Mouse (Mus musculus) hindbrain, embryonic 10.5 days (tissue): Measurements from ENCODE around the gene Vwf. TPM values are rescaled to one million over a fixed set of nuclear protein-coding genes. Genes with fewer than 3 reads are reported as not detected.

Source experiments
- DNase-seq: peaks from one replicate; pipeline ENCODE4 v3.0.0-alpha.2; 2017; ENCODE audit warnings: low spot score
- H3K27ac ChIP-seq: fragments of 300-500 bp; sonication (generic); 2 replicates; pipeline ENCODE4 v1.5.1; 2016; ENCODE audit warnings: mild to moderate bottlenecking, moderate library complexity
- H3K27me3 ChIP-seq: fragments of 300-500 bp; sonication (generic); 2 replicates; pipeline ENCODE4 v1.6.1; 2016; ENCODE audit warnings: mild to moderate bottlenecking; ENCODE audit not compliant: poor library complexity, insufficient read depth, severe bottlenecking
- H3K36me3 ChIP-seq: fragments of 300-500 bp; sonication (generic); 2 replicates; pipeline ENCODE4 v1.6.1; 2016; ENCODE audit warnings: mild to moderate bottlenecking, moderate library complexity
- H3K4me1 ChIP-seq: fragments of 300-500 bp; sonication (generic); replicated peaks from 2 replicates; pipeline ENCODE4 v1.6.1; 2016; ENCODE audit warnings: mild to moderate bottlenecking
- H3K4me3 ChIP-seq: fragments of 300-500 bp; sonication (generic); 2 replicates; pipeline ENCODE4 v1.5.1; 2016; ENCODE audit warnings: mild to moderate bottlenecking, moderate library complexity
- H3K9me3 ChIP-seq: fragments of 300-500 bp; sonication (generic); 2 replicates; pipeline ENCODE4 v1.6.1; 2016; ENCODE audit warnings: mild to moderate bottlenecking, moderate library complexity
- WGBS: fragments of 180-500 bp; shearing (Covaris S2); methylation state at CpG from one replicate; pipeline ENCODE4 v1.1.7; 2016; 5-methylcytosine and 5-hydroxymethylcytosine counted together
- polyA plus RNA-seq: library from polyadenylated mRNA; unstranded; fragments of >200 nt; fragmentation: Nextera tagmentation; extraction: Ambion mirVana; gene quantifications from 2 replicates; pipeline ENCODE4 v1.2.1, GENCODE M21; 2016

Vwf gene
- polyA plus RNA-seq, 1 experiment from 2014 or later, result 7.1 TPM

DNA sequence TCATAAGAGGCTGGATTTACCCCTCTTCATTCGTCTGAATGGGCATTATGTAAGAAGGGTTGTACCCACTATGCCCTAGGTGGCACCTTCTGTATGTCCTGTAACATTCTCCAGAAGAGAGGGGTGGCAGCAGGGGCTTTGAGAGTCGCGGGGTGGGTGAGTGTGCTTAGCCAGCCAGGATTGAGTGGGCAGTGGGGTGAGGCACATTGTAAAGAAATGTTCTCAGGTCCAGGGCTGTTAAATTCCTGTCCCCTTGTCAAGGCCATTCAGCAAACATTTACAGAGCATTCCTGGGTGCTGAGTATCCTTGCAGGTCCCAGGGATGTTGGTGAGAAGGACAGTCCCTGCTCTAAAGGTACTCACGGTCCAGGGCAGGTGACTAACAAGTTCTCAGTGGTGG, 7.0 kb downstream of the Vwf start:
- Histone ChIP-seq H3K4me3 (no peak overlapping the region), H3K4me1 (0 out of 2 replicates have a peak, but pooled peaks cover 7% of the 10 kb centered on the region), H3K9me3 (no peaks in the 10 kb centered on the region), H3K27me3 (no peaks in the 10 kb centered on the region), H3K27ac (no peak overlapping the region), H3K36me3 (no peaks in the 10 kb centered on the region)
- 83% methylated on average over 4 of the region's 4 CpGs for WGBS
- DNase-seq, result no peak

DNA sequence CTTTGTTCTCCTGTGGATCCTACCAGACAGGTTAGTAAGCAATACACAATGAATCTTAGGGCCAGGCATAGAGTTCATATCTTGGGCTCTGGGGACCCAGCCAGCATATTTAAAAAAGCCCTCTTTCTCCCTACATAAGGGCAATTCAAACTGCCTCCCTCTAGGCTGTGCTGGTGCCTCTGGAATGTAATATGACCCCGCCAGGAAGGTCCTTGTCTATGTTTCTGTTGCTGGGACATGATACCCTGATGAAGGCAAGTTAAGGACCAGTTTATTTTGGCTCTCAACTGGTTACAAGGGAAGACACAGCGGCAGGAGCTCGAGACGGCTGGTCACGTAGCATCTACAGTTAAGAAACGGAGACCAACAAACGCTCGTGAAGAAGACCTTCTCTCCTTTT, 12.3 kb downstream of the Vwf start:
- Histone ChIP-seq H3K27ac (no peak overlapping the region), H3K27me3 (no peaks in the 10 kb centered on the region), H3K36me3 (no peaks in the 10 kb centered on the region), H3K4me3 (no peak overlapping the region), H3K4me1 (peaks cover 7% of the 10 kb centered on the region), H3K9me3 (no peaks in the 10 kb centered on the region)
- WGBS, result 80% methylated on average over 8 of the region's 8 CpGs
- DNase-seq, result no peak

DNA sequence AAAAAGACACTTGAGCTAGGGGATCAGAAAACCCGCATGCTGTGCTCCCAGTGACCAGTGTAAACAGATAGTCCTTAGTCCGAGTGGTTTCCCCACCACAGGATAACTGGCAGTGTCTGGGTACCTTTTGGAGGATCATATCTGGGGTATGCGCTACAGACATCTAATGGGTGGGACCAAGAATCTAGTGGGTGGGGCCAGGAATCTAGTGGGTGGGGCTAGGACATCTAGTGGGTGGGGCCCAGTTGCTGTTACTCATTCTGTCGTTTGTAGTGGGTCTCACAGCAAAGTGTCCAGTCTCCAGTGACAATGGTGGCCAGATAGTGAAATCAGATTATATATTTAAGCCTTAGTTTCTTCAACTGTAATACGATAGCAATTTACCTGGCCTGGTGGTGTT, 14.5 kb downstream of the Vwf start:
- H3K4me1 ChIP-seq, result peaks cover 10% of the 10 kb centered on the region
- no peaks in the 10 kb centered on the region for H3K9me3 ChIP-seq
- H3K36me3 ChIP-seq, result no peaks in the 10 kb centered on the region
- no peak overlapping the region for H3K4me3 ChIP-seq
- no peak for DNase-seq
- 73% methylated on average over 5 of the region's 5 CpGs for WGBS
- no peak overlapping the region for H3K27ac ChIP-seq
- H3K27me3 ChIP-seq, result no peaks in the 10 kb centered on the region

DNA sequence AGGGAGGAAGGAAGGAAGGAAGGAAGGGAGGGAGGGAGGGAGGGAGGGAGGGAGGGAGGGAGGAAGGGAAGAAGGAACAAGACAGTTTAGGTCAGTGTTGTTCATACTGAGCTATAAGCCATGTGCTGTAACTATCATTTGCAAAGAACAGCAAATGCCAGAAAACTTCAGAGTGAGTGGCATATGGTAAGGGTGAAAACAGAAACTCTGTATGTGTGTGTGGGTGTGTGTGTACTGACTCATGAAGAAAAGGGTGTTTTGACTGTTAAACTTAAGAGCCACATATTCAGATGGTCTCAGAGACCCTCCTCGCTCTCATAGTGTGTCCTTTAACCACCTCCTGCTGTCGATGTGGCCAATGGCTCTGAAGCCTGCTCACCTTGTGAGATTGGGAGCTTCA, 14.9 kb downstream of the Vwf start:
- Histone ChIP-seq H3K9me3 (no peaks in the 10 kb centered on the region), H3K36me3 (no peaks in the 10 kb centered on the region), H3K4me3 (no peak overlapping the region), H3K27me3 (no peaks in the 10 kb centered on the region), H3K27ac (no peak overlapping the region), H3K4me1 (peaks cover 10% of the 10 kb centered on the region)
- DNase-seq, result no peak
- 89% methylated on average over 2 of the region's 2 CpGs for WGBS

DNA sequence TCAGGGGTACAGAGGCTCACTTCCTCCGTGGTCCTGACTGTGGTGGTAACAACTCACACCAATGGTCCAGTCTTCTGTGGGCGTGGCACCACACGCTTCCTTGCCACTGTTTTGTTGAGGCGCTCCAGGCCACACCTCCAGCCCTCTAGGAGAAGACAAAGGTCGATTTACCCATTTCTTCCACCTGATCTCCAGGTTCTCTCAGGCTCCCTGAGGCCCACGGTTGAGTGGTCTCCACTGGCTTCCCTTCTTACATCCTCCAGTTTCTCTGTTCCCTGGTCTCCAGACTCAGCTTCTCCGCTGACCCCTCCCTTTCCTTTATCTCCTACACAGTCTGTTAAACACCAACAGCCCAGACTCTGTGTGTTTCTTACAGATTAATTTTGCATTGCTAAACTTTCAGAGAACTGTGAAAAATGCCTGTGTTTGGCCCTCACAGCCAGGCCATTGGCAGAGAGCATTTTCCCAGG, 18.3 kb downstream of the Vwf start:
- no peak for DNase-seq
- Histone ChIP-seq H3K27me3 (no peaks in the 10 kb centered on the region; the same call in 1 of the 2 replicates), H3K4me3 (no peak overlapping the region), H3K4me1 (peaks cover 10% of the 10 kb centered on the region), H3K27ac (peak overlapping the region; percentile 29; the same call in 1 of the 2 replicates), H3K36me3 (no peaks in the 10 kb centered on the region), H3K9me3 (no peaks in the 10 kb centered on the region)
- WGBS, result 67% methylated on average over 7 of the region's 7 CpGs

DNA sequence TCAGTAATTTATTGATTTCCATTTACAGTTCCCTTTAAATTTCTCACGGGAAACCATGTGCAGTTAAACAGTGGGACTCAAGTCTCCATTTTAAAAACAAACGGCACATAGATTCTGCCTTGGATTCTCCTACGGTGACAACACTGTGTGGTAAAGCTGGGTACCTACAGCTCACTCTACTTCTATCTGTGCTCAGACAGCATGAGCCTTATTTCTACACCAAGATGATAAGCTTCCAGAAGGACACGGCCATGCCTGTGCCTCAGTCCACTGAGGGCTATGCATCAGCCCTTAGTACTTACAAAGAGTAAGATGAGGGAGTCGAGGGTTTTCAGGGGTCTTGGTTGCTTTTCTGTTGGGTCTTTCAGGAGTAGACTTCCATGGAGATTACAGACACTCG, 18.8 kb downstream of the Vwf start:
- no peak overlapping the region for H3K27ac ChIP-seq
- no peaks in the 10 kb centered on the region for H3K36me3 ChIP-seq
- H3K9me3 ChIP-seq, result no peaks in the 10 kb centered on the region
- H3K4me1 ChIP-seq, result peaks cover 10% of the 10 kb centered on the region
- no peak for DNase-seq
- H3K4me3 ChIP-seq, result no peak overlapping the region
- 82% methylated on average over 6 of the region's 6 CpGs for WGBS
- H3K27me3 ChIP-seq, result no peaks in the 10 kb centered on the region; the same call in 1 of the 2 replicates

DNA sequence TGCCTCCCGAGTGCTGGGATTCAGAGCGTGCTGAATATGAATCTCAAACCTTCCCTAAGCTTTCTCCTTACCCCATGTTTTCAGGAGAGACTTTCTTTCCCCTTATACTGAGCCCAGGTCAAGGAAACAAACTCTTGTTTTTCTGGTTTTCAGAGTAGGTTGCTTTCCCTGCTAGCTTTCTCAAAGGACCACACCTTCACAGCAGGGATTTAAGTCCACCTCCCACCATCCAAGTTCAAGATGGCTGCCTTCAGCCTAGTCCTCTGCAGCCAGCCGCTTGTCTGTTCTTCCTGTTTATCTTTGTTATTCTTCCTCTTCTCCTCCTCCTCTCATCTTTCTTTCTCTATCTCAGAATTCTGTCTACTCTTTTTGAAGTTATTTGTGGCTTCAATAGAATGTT, 20.1 kb downstream of the Vwf start:
- no peaks in the 10 kb centered on the region; the same call in 1 of the 2 replicates for H3K27me3 ChIP-seq
- peaks cover 10% of the 10 kb centered on the region for H3K4me1 ChIP-seq
- no peaks in the 10 kb centered on the region for H3K9me3 ChIP-seq
- 91% methylated on average over 3 of the region's 3 CpGs for WGBS
- no peak overlapping the region for H3K27ac ChIP-seq
- no peak for DNase-seq
- no peaks in the 10 kb centered on the region for H3K36me3 ChIP-seq
- H3K4me3 ChIP-seq, result no peak overlapping the region

DNA sequence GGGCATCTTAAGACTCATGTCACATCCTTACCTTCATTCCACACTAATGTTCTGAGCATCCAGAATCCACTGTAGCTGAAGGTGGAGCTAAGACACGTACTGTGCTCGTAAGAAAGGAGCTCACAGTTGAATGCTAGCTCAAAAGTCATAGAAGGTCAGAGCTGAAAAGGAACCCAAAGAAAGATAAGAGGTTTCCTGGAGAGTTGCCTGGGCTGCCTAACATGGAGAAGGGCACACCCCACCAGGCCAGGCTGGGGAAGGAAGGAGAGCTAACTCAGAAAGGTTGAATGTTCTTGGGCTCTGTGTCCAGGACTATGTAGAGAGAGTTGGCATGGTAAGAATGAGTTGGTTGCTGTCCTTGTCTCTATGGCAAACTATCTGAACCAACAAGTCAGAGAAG, 21.8 kb downstream of the Vwf start:
- 78% methylated on average over 2 of the region's 2 CpGs for WGBS
- DNase-seq, result no peak
- Histone ChIP-seq H3K36me3 (no peaks in the 10 kb centered on the region), H3K4me1 (peaks cover 19% of the 10 kb centered on the region), H3K4me3 (no peak overlapping the region), H3K9me3 (no peaks in the 10 kb centered on the region), H3K27me3 (no peaks in the 10 kb centered on the region; the same call in 1 of the 2 replicates), H3K27ac (no peak overlapping the region)

DNA sequence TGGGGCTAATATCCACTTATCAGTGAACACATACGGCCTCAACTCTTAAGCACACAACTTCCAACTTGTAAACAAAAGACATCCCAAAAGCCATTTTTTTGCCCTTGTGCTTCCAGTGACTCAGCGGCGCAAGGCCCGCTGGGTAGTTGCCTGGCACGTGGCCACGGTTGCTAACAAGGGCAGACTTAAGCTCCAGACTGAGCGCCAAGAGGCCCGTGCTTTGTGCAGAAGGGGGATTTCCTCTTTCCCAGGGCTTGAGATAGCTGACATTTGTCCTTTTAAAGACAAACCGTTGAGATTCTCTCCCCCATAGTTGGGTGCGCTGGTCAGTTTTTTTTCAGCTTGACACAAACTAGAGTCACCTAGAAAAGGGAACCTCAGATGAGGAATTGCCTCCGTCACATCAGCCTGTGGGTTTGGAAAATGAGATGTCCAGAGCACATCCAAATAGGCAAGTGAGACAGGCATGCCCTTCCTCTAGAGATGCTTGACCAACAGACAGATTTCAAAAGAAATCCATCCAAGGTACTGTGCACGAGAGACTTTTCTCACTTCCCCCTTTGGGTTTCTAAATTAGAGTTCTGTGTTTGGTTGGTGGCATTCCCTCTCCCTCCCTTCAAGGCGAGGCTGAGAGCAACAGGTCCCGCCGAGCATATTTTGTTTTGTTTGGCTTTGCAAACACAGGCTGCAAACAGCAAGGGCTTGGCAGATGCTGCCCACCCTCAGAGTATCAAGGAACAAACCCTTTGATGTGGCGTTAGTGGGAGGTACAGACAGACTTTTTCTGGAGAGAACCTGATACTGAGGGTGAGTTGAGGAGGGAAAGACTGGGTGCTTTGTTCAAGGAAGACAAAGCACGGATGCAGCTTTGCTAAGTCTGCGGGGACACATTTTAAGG, 26.0 kb downstream of the Vwf start:
- Histone ChIP-seq H3K4me1 (peaks cover 20% of the 10 kb centered on the region), H3K36me3 (no peaks in the 10 kb centered on the region), H3K27ac (peak overlapping the region; percentile 76), H3K27me3 (no peaks in the 10 kb centered on the region; the same call in 1 of the 2 replicates), H3K9me3 (no peaks in the 10 kb centered on the region), H3K4me3 (peak overlapping the region; percentile 49)
- DNase-seq, result no peak
- 49% methylated on average over 18 of the region's 18 CpGs for WGBS

DNA sequence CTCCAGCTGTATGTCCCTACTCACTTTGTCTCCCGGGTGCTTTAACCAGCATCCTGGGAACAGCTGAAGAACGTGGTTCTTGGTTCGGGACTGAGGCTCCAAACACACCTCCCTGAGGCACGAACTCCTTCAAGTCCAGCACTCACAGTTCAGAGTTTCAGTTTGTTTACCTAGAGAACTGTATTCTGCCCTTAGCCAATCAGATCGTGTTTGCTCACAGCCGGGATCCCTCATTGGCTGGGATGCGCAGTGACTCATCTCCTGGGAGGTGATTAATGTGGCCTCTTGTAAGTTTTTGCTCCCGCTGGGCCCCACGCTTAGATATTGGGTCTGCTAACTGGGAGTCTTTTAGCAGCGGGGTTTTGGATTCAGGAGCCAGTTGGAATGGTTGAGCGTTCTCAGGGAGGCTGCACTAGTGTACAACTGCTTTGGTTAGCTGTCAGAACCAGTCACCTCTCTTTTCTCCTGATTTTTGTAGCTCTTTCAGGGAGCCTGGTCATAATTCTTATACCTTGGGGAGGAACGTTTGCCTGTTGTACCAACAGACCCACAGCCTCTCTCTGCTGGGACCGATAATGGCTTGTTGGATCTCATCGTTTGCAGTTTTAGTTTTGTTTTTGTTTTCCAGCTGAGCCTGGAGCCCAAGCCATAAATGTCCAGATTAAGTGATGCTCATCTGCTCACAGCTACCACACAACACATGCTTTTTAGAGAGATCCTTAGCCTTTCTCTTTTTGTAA, 26.8 kb downstream of the Vwf start:
- no peaks in the 10 kb centered on the region for H3K9me3 ChIP-seq
- DNase-seq, result peak; percentile 80
- H3K4me1 ChIP-seq, result peaks cover 26% of the 10 kb centered on the region
- peak overlapping the region; percentile 49 for H3K4me3 ChIP-seq
- no peaks in the 10 kb centered on the region; the same call in 1 of the 2 replicates for H3K27me3 ChIP-seq
- 5% methylated on average over 14 of the region's 14 CpGs for WGBS
- no peaks in the 10 kb centered on the region for H3K36me3 ChIP-seq
- peak overlapping the region; percentile 76 for H3K27ac ChIP-seq

DNA sequence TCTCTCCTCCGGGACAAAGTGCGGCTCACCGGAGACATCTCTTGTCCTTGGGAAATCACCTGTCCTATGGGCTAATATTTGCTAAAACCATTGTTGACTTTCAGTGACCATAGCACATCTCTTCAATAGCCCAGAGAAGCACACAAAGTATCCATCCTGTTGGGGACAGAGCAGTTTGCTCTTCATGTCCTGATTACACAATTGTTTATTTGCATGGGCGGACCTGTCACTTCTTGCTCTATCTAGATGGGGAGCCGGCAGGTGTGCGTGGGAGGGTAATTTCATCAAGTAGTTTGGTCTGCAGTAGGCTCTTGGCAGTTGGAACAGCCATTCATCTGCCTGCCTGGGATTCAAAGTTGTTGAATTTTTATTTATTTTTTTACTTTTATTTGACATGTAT, 28.5 kb downstream of the Vwf start:
- Histone ChIP-seq H3K36me3 (no peaks in the 10 kb centered on the region), H3K27ac (no peak overlapping the region), H3K4me3 (no peak overlapping the region), H3K9me3 (no peaks in the 10 kb centered on the region), H3K27me3 (no peaks in the 10 kb centered on the region), H3K4me1 (peaks cover 31% of the 10 kb centered on the region)
- DNase-seq, result no peak
- WGBS, result 96% methylated on average over 6 of the region's 6 CpGs

DNA sequence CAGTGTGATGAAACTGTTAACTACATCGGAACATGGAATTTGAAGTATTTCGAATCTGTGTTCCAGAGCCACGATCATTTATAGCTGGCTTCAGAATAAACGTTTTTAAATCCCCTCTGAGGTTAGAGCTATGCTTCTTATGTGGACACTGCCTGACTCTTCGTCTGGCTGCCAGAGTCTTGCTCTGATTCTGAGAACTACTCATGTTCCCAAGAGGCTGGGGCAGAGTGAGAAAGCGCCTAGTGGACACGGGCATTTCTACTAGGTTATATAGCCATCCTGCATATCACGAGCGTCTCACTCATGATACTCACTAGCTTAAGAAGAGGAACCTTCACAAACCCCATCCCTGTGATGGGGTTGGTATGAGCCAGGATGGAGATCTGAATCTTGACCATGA, 30.7 kb downstream of the Vwf start:
- no peak for DNase-seq
- 88% methylated on average over 9 of the region's 9 CpGs for WGBS
- Histone ChIP-seq H3K4me3 (no peak overlapping the region), H3K27ac (no peak overlapping the region), H3K27me3 (no peaks in the 10 kb centered on the region), H3K36me3 (no peaks in the 10 kb centered on the region), H3K9me3 (no peaks in the 10 kb centered on the region), H3K4me1 (peaks cover 30% of the 10 kb centered on the region)
